Mouse (Mus musculus) gastrocnemius, postnatal 14 days (tissue): ENCODE results near the gene St14. TPM values are rescaled to one million over a fixed set of nuclear protein-coding genes. Genes with fewer than 3 reads are reported as not detected.
"Not testable (repeated sequence)": the region's sequence is repeated elsewhere in the genome, so short reads cannot be mapped to it uniquely, and the experiment has no call there.

ENCODE experiments used
- DNase-seq: peaks from one replicate; pipeline ENCODE4 v3.0.0; 2021; ENCODE audit warnings: mixed read lengths
- intact Hi-C: fragments of 180-260 bp; cut with DNase I; formaldehyde crosslinking; loops from one replicate; pipeline ENCODE4 v1.15.1; 2025; ENCODE audit warnings: low total_unique reads
- total RNA-seq, 2 experiments: library from RNA; stranded (reverse); gene quantifications; 2 replicates each; pipeline ENCODE4 v1.2.3; 2021

The St14 gene
- total RNA-seq, 2 experiments from 2014 or later = 0.16 to 0.35 TPM

GRCm38 (mm10) chr9:31088883-31089282, 42.8 kb downstream of the St14 start:
- intact Hi-C loops = loop anchor here (10.0 kb wide), 2 partner anchors 604 to 644 kb away; no protein-coding TSS in a partner anchor
- no peak for DNase-seq

DNA sequence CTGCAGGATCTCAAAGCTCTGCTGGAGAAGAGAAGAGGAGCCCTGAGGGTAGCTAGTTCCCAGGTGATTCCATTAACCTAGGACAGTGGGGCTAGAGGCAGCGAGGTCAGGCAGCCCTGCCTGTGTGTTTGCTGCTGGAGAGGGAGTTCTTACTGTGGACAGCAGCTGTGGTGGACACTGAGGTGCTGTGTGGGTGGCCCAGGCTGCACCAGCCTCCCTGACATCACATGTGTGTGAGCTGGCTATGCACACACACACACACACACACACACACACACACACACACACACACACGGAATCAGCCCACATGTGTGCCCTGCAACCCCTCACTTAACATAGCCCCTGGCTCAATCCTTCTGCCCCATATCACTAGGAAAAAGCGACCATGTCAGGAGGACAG, 43.5 kb downstream of the St14 start:
- intact Hi-C loops = loop anchor here (10.0 kb wide), 2 partner anchors 603 to 643 kb away; no protein-coding TSS in a partner anchor
- DNase-seq = no peak

GRCm38 (mm10) chr9:31087466-31087865, 44.2 kb downstream of the St14 start:
- intact Hi-C loops = loop anchor here (10.0 kb wide), 2 partner anchors 603 to 643 kb away; no protein-coding TSS in a partner anchor

DNA sequence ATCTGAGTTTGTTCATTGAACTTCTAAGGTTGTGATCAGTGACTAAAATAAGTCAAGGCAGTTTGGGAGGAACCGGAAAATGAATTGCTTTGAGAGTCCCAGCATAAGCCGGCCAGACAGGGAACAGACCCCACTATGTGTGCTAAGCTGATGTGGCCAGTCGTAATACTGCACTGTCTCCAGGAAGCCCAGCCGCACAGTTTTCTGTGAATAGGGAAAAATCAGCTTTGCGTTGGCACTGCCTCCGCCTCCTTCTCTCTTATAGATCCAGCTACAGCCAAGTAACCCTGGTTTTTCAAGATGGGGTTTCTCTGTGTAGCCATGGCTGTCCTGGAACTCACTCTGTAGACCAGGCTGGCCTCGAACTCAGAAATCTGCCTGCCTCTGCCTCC, 44.9 kb downstream of the St14 start:
- intact Hi-C loops = loop anchor here (10.0 kb wide), 2 partner anchors 602 to 642 kb away; no protein-coding TSS in a partner anchor
- DNase-seq = no peak

More at GRCm38 (mm10) chr9:31087466-31087865, 44.2 kb downstream of the St14 start:
- DNase-seq = no peak

GRCm38 (mm10) chr9:31086085-31086753, 45.4 kb downstream of the St14 start:
- intact Hi-C loops = loop anchor here (10.0 kb wide), 2 partner anchors 601 to 641 kb away; no protein-coding TSS in a partner anchor
- DNase-seq = peak; percentile 64

DNA sequence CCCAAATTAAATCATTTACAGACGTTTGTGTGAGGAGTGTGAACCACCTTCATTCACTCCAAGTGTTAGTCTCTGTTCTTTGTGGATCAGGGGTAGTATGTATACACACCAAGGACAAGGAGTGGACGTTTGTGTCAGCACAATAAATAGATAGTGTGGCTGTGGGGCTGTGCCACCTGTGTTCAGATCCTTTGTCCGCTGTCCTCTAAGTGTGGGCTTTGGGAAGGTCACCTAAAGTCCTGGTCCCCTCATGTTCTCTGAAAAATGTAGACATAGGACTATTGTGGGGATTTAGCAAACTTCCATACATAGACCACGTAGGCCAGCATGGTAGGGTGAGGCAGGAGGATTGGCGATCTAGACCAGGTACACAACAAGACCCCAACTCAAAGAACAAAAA, 46.1 kb downstream of the St14 start:
- intact Hi-C loops = loop anchor here (10.0 kb wide), 2 partner anchors 601 to 641 kb away; no protein-coding TSS in a partner anchor
- DNase-seq = no peak

- DNase-seq = no peak
- intact Hi-C loops = loop anchor here (5.0 to 10.0 kb wide), 3 partner anchors 140 to 638 kb away; partner anchors contain the start of gene Adamts8
These were observed 48.9 kb downstream of the St14 start for GRCm38 (mm10) chr9:31082771-31083170.

DNA sequence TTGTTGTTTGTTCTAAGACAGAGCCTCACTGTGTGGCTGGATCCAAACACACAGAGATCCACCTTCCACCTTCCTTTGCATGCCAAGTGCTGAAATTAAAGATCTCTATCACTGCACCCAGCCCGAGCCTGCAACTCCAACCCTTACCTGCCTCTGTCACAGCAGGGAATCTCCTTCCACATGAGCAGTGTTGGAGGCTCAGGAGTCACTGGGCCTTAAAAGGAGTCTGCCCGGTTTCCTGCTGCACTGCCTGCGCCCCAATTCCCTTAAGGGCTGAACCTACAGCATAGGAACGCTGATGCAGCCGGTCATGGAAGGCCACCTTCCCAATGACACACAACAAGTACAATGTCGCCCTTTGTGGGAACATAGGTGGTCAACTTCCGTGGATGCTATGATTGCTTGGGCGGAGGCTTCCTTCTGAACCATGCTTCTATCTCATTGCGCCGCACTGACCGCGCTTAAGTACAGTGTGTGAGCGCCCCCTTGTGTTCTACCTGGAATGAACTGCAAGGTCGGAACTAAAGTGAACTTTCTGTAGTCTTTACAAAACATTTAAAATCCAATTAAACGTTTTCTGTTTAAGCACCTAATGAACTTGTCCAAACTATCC, 49.5 kb downstream of the St14 start:
- intact Hi-C loops = loop anchor here (5.0 to 10.0 kb wide), 3 partner anchors 140 to 637 kb away; partner anchors contain the start of gene Adamts8
- DNase-seq = peak; percentile 69

GRCm38 (mm10) chr9:31080726-31081125, 50.9 kb downstream of the St14 start:
- no peak for DNase-seq
- intact Hi-C loops = loop anchor here (5.0 to 10.0 kb wide), 3 partner anchors 138 to 636 kb away; partner anchors contain the start of gene Adamts8

- DNase-seq = no peak
- intact Hi-C loops = no loop called here
These were observed 56.8 kb downstream of the St14 start for GRCm38 (mm10) chr9:31074836-31075235.

DNA sequence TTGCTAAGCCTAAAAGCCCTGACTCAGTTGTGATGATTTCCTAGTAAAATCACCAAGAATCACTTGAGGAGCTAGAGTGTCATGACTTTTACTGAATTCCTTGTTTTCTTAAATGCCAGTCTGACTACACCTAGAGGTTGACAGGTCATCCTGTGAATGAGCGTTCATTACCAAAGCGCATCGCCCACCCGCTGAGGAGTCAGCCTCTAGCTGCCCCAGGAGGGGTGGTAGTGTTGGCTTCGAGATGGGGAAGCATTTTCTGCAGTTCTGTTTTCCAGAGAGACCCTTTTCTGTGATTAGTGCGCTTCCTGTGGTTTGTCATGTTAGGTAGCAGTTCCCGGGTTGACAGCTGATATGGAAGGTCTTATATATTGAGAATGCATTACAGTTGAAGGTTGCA, 57.9 kb downstream of the St14 start:
- intact Hi-C loops = no loop called here
- DNase-seq = no peak

DNA sequence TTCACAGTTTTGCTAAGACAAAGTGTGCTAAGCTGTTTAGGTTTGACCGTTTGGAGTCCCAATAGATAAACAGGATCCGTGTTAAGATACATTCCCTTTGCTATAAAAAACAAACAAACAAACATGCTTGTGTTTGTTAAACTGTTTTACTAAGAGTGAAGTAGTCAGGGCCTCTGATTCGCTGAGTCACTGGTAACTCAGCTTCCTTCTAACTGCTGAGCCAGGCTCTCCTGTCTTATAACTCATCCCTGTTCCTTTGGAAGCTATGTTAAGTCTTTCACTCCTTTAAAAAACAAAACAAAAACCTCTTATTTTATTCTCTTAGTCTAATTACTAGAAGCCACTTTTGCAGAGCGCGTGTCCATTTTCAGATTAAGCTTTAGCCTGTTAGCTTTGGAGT, 59.4 kb downstream of the St14 start:
- DNase-seq = no peak
- intact Hi-C loops = no loop called here

GRCm38 (mm10) chr9:31070706-31071105, 60.9 kb downstream of the St14 start:
- intact Hi-C loops = no loop called here
- no peak for DNase-seq

- DNase-seq = no peak
- intact Hi-C loops = no loop called here
These were observed 72.9 kb downstream of the St14 start for GRCm38 (mm10) chr9:31058723-31059122.

DNA sequence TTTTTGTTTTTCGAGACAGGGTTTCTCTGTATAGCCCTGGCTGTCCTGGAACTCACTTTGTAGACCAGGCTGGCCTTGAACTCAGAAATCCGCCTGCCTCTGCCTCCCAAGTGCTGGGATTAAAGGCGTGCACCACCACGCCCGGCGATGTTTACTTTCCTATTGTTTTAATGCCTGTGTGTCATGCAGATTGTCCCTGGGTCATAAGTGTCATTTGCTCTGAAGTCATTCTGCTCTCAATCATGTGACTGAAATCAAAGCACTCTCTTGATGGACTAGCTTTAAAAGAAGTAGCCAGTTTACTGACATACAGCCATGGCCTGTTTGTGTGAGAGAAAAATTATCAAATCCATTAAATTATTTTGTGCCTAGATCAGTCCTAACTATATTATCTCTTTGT, 80.1 kb downstream of the St14 start:
- intact Hi-C loops, DNase-seq: not testable (repeated sequence)

DNA sequence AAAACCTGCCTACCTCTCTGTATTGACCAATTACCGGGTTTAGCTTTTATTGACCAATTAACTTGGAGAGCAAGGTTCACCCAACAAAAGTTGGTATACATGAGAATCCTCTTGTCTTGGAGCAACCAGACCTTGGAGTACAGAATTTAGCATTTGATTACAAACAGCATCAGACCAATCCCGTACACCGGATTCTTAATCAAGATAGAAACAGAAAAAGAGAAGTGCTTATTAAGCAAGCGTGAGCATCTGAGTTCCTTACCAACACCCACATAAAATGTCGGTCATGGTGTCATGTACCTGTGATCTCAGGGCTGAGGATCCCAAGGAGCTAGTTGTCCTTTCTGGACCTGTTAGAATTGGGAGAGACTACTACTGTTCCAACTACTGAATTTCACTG, 81.4 kb downstream of the St14 start:
- DNase-seq = no peak
- intact Hi-C loops = no loop called here

Other genes with a start within 250 kb of the St14 start
- 1 to 10 TPM; 3.9 to 5.8 TPM for gene Adamts15, start 209.4 kb downstream of the St14 start, total RNA-seq
- 1 to 10 TPM; 3.8 to 4.2 TPM for gene Adamts8, start 189.3 kb downstream of the St14 start, total RNA-seq
- gene Zbtb44, start 101.2 kb downstream of the St14 start, total RNA-seq = 10 to 100 TPM; 33.4 to 38.0 TPM
- 100 to 1,000 TPM; 121 to 129 TPM for gene Aplp2, start 80.0 kb upstream of the St14 start, total RNA-seq
- 1 to 10 TPM; 2.6 to 2.9 TPM for gene Prdm10, start 148.7 kb upstream of the St14 start, total RNA-seq